Mouse (Mus musculus): ENCODE measurements around the gene Cinp. TPM values are rescaled to one million over a fixed set of nuclear protein-coding genes. Genes with fewer than 3 reads are reported as not detected.
A peak's percentile ranks its signal among the peaks of the same experiment; 100 is the strongest.

Gene Cinp
- total RNA-seq, 2 experiments from 2014 or later, result 20.3 to 36.4 TPM

GRCm38 (mm10) chr12:110837192-110837841 is 51.6 kb downstream of the Cinp start:
- ATAC-seq (ENCODE audit: poor library complexity, severe bottlenecking), result peak; percentile 67

GRCm38 (mm10) chr12:110836729-110837128 is 52.2 kb downstream of the Cinp start:
- ATAC-seq (ENCODE audit: poor library complexity, severe bottlenecking), result no peak

GRCm38 (mm10) chr12:110835182-110835581 is 53.8 kb downstream of the Cinp start:
- no peak for ATAC-seq (ENCODE audit: poor library complexity, severe bottlenecking)

GRCm38 (mm10) chr12:110830293-110831024 is 58.5 kb downstream of the Cinp start:
- ATAC-seq (ENCODE audit: poor library complexity, severe bottlenecking), result no peak

- no peak for ATAC-seq (ENCODE audit: poor library complexity, severe bottlenecking)
Measured at GRCm38 (mm10) chr12:110828908-110829307, 60.0 kb downstream of the Cinp start.

Other genes with a start within 250 kb of the Cinp start
- not detected in 2 replicates for gene 1700001K19Rik, start 206.5 kb downstream of the Cinp start, total RNA-seq (2015)
- not detected in 2 replicates for gene 1700001K19Rik, start 206.5 kb downstream of the Cinp start, total RNA-seq (2017)
- 343 and 353 TPM in 2 replicates for gene Hsp90aa1, start 186.4 kb downstream of the Cinp start, total RNA-seq (2015)
- 494 and 587 TPM in 2 replicates for gene Hsp90aa1, start 186.4 kb downstream of the Cinp start, total RNA-seq (2017)
- gene Wdr20, start 151.2 kb downstream of the Cinp start, total RNA-seq (2015), result 24.2 and 24.7 TPM in 2 replicates
- gene Wdr20, start 151.2 kb downstream of the Cinp start, total RNA-seq (2017), result 28.5 and 37.5 TPM in 2 replicates
- gene Mok, start 48.2 kb downstream of the Cinp start, total RNA-seq (2015), result 1.5 and 1.6 TPM in 2 replicates
- 1.4 and 1.6 TPM in 2 replicates for gene Mok, start 48.2 kb downstream of the Cinp start, total RNA-seq (2017)
- gene Zfp839, start 38.9 kb downstream of the Cinp start, total RNA-seq (2015), result 3.3 and 4.5 TPM in 2 replicates
- 5.5 and 6.2 TPM in 2 replicates for gene Zfp839, start 38.9 kb downstream of the Cinp start, total RNA-seq (2017)
- gene Tecpr2, start 119 bp upstream of the Cinp start, total RNA-seq (2015), result 3.1 and 3.7 TPM in 2 replicates
- gene Tecpr2, start 119 bp upstream of the Cinp start, total RNA-seq (2017), result 3.5 and 5.0 TPM in 2 replicates
- 1.6 and 2.8 TPM in 2 replicates for gene Ankrd9, start 89.9 kb upstream of the Cinp start, total RNA-seq (2015)
- 3.0 and 3.3 TPM in 2 replicates for gene Ankrd9, start 89.9 kb upstream of the Cinp start, total RNA-seq (2017)
- gene Rcor1, start 150.2 kb upstream of the Cinp start, total RNA-seq (2015), result 30.6 and 33.5 TPM in 2 replicates
- gene Rcor1, start 150.2 kb upstream of the Cinp start, total RNA-seq (2017), result 22.8 and 29.4 TPM in 2 replicates